In the genomic region with DNA sequence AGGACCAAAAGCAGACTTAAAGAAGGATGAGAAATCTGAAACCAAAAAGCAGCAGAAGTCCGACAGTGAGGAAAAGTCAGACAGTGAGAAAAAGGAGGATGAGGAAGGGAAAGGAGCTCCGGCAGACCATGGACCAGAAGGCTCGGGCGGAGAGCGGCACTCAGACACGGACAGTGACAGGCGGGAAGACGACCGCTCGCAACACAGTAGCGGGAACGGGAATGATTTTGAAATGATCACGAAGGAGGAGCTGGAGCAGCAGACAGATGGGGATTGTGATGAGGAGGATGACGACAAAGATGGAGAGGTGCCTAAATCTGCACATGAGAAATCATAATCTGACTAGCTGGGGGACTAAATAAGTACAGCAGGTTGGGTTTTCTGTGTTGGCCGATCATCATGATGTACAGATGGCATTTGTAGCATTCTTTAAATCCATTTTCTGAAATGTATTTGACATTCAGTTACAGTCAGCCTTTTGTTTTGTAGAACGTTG, we compare ENCODE assay signal across 20 mouse cellular contexts. TPM values are rescaled to one million over a fixed set of nuclear protein-coding genes. Genes with fewer than 3 reads are reported as not detected.
DNase-seq lines count a peak whose midpoint lies in the region.
"Had no signal": no experiment of that assay in that cellular context is flagged by ENCODE, and none has a peak within 500 bp of the region (broad histone marks: within the 10 kb centered on the region; RNA-seq: fewer than 3 reads in every experiment).

No protein-coding gene starts in this region.

- peak; percentile 21 for DNase-seq in ZHBTc4 (ENCODE audit: low read depth, low spot score)
- peak; percentile 26 for DNase-seq in brain, adult 2 months (ENCODE audit: low read depth, low spot score)
- peak; percentile 15 to 22 for DNase-seq in layer of hippocampus, adult 8-10 months (ENCODE audit: low spot score in 2 of 2)
- peak; percentile 16 to 54 for DNase-seq in layer of hippocampus, postnatal 14 days (ENCODE audit: low spot score in 2 of 2)
- DNase-seq in cerebellum, postnatal 4 days (ENCODE audit: low spot score in 2 of 2): no peak
- DNase-seq in cerebellum, postnatal 36 days: no peak
- DNase-seq in lung, postnatal 25 days (ENCODE audit: low spot score): no peak
- no peak for DNase-seq in right cerebral cortex, postnatal 4 days
- DNase-seq: adrenal gland, adult 8-10 months; adrenal gland, postnatal 25 days; cerebellum, adult 11 months; cerebellum, adult 2 months; cerebellum, adult 9-11 months; cerebellum, postnatal 25 days; forebrain, postnatal 0 days; gastrocnemius, adult 2 months; gastrocnemius, postnatal 14 days; heart, adult 2 months; heart, postnatal 14 days had no signal

RNA-seq across cellular contexts. Expression of gene Sec62, which starts 26.0 kb away (rescaled TPM):
- total RNA-seq in layer of hippocampus, adult 8-10 months (2022): 100 to 1,000 TPM in 1 of 4 experiments, 10 to 100 TPM in 3; 90.6 to 104 (median 95.9) TPM
- total RNA-seq in layer of hippocampus, postnatal 14 days (2021): 10 to 100 TPM; 95.7 to 96.2 TPM

RNA-seq across cellular contexts. Expression of gene Gpr160, which starts 37.1 kb away (rescaled TPM):
- total RNA-seq in layer of hippocampus, adult 8-10 months (2022): 1 to 10 TPM in 3 of 4 experiments, under 1 TPM in 1; 0.43 to 3.3 (median 2.2) TPM
- 1 to 10 TPM in 1 of 2 experiments, under 1 TPM in 1; 0.92 to 1.6 TPM for total RNA-seq in layer of hippocampus, postnatal 14 days (2021)
- total RNA-seq: MEL had no signal

Comparison
In these comparisons a context has a peak if more than half of its experiments do, and no peak if none do; other contexts are left out.
1. DNase-seq: peak in ZHBTc4 (single experiment), brain, adult 2 months (single experiment), layer of hippocampus, adult 8-10 months (2 of 2) and layer of hippocampus, postnatal 14 days (2 of 2); none in cerebellum, postnatal 4 days (0 of 2), cerebellum, postnatal 36 days (0 of 2), lung, postnatal 25 days (single experiment) and right cerebral cortex, postnatal 4 days (single experiment).